Mouse (Mus musculus): Measurements from ENCODE around the gene Il27ra. TPM values are rescaled to one million over a fixed set of nuclear protein-coding genes. Genes with fewer than 3 reads are reported as not detected.

The Il27ra gene
- polyA plus RNA-seq, 1 experiment from 2014 or later, result 1.2 TPM

GRCm38 (mm10) chr8:84069169-84069568 is 26.8 kb upstream of the Il27ra start:
- H3K4me2 ChIP-seq (ENCODE audit: low read length), result no peak overlapping the region
- WGBS, result 30% methylated on average over 1 of the region's 1 CpGs

DNA sequence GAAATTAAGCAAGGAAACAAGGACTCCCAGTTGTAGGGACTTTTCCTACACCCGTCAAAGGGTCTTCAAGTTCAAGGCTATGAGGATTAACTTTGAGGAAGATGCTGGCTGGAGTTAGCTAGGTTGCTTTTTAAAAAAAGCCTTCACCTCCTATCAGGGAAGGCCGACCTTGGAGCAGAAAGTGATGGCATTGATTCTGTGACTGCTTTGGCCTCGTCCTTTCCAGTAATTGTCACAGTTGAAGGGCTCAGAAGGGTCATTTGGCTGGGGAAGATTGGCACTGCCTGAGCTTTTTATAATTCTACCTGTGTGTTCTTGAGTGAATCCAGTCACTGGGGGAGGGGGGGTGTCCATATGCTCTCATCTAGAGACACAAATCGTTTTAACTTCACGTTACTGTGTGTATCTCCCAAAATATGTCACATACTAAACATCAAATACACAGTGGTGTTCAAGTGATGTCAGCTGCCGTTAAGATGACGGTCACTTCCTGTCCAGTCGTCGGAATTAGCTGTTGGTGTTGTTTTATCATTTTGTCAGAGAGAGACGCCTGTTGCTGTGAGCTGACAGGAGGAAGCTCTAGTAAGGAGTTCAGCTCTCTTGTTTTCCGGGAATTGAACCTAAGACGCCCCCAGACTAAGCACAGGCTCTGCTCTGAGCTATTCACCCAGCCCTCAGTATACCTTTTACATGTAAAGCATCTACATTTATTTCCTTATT is 26.1 kb upstream of the Il27ra start:
- WGBS, result 51% methylated on average over 12 of the region's 12 CpGs
- Histone ChIP-seq H3K27ac (ENCODE audit: low read depth) (no peak overlapping the region), H3K27me3 (replicated peaks; ENCODE audit: control insufficient read depth, insufficient read depth, low read length) (no peaks in the 10 kb centered on the region), H3K9me3 (ENCODE audit: control insufficient read depth, low read length) (no peaks in the 10 kb centered on the region), H3K4me2 (ENCODE audit: low read length) (peak overlapping the region; percentile 56), H3K36me3 (ENCODE audit: control insufficient read depth, insufficient read depth, low read length) (no peaks in the 10 kb centered on the region), H3K9ac (ENCODE audit: low read length) (no peak overlapping the region), H3K4me1 (replicated peaks; ENCODE audit: control insufficient read depth, insufficient read depth, low read length) (peaks cover 28% of the 10 kb centered on the region), H3K4me3 (ENCODE audit: low read depth, low read length) (no peak overlapping the region)
- DNase-seq (ENCODE audit: low spot score) (no peak), ATAC-seq (replicated peaks; ENCODE audit: low FRiP score, low TSS enrichment, low read depth) (no peak)

More at GRCm38 (mm10) chr8:84069169-84069568, 26.8 kb upstream of the Il27ra start:
- H3K9ac ChIP-seq (ENCODE audit: low read length), result no peak overlapping the region
- DNase-seq (ENCODE audit: low spot score) (no peak), ATAC-seq (replicated peaks; ENCODE audit: low FRiP score, low TSS enrichment, low read depth) (no peak)
- H3K27me3 ChIP-seq (replicated peaks; ENCODE audit: control insufficient read depth, insufficient read depth, low read length), result no peaks in the 10 kb centered on the region
- no peak overlapping the region for H3K27ac ChIP-seq (ENCODE audit: low read depth)
- no peaks in the 10 kb centered on the region for H3K9me3 ChIP-seq (ENCODE audit: control insufficient read depth, low read length)
- H3K4me3 ChIP-seq (ENCODE audit: low read depth, low read length), result no peak overlapping the region
- H3K36me3 ChIP-seq (ENCODE audit: control insufficient read depth, insufficient read depth, low read length), result 0 out of 2 replicates have a peak, but pooled peaks cover under 1% of the 10 kb centered on the region
- H3K4me1 ChIP-seq (replicated peaks; ENCODE audit: control insufficient read depth, insufficient read depth, low read length), result peaks cover 28% of the 10 kb centered on the region

- Histone ChIP-seq H3K4me2 (ENCODE audit: low read length) (peak overlapping the region; percentile 56), H3K36me3 (ENCODE audit: control insufficient read depth, insufficient read depth, low read length) (no peaks in the 10 kb centered on the region), H3K27me3 (replicated peaks; ENCODE audit: control insufficient read depth, insufficient read depth, low read length) (no peaks in the 10 kb centered on the region), H3K4me1 (replicated peaks; ENCODE audit: control insufficient read depth, insufficient read depth, low read length) (peaks cover 23% of the 10 kb centered on the region), H3K27ac (ENCODE audit: low read depth) (no peak overlapping the region), H3K9ac (ENCODE audit: low read length) (no peak overlapping the region), H3K4me3 (ENCODE audit: low read depth, low read length) (peak overlapping the region; percentile 99), H3K9me3 (ENCODE audit: control insufficient read depth, low read length) (no peaks in the 10 kb centered on the region)
- no peak for DNase-seq (ENCODE audit: low spot score)
- 89% methylated on average over 7 of the region's 7 CpGs for WGBS
- no peak for ATAC-seq (replicated peaks; ENCODE audit: low FRiP score, low TSS enrichment, low read depth)
Measured at GRCm38 (mm10) chr8:84067911-84068310, 25.5 kb upstream of the Il27ra start.

GRCm38 (mm10) chr8:84067047-84067573 is 24.7 kb upstream of the Il27ra start:
- peak; percentile 76 for ATAC-seq (replicated peaks; ENCODE audit: low FRiP score, low TSS enrichment, low read depth)
- peak overlapping the region; percentile 96 for H3K9ac ChIP-seq (ENCODE audit: low read length)
- no peaks in the 10 kb centered on the region for H3K9me3 ChIP-seq (ENCODE audit: control insufficient read depth, low read length)
- peak overlapping the region; percentile 56 for H3K4me2 ChIP-seq (ENCODE audit: low read length)
- H3K27me3 ChIP-seq (replicated peaks; ENCODE audit: control insufficient read depth, insufficient read depth, low read length), result no peaks in the 10 kb centered on the region
- H3K4me3 ChIP-seq (ENCODE audit: low read depth, low read length), result peak overlapping the region; percentile 99
- DNase-seq (ENCODE audit: low spot score), result peak; percentile 99
- H3K27ac ChIP-seq (ENCODE audit: low read depth), result peak overlapping the region; percentile 99
- peaks cover 23% of the 10 kb centered on the region for H3K4me1 ChIP-seq (replicated peaks; ENCODE audit: control insufficient read depth, insufficient read depth, low read length)
- no peaks in the 10 kb centered on the region for H3K36me3 ChIP-seq (ENCODE audit: control insufficient read depth, insufficient read depth, low read length)
- under 1% methylated on average over 56 of the region's 58 CpGs for WGBS

DNA sequence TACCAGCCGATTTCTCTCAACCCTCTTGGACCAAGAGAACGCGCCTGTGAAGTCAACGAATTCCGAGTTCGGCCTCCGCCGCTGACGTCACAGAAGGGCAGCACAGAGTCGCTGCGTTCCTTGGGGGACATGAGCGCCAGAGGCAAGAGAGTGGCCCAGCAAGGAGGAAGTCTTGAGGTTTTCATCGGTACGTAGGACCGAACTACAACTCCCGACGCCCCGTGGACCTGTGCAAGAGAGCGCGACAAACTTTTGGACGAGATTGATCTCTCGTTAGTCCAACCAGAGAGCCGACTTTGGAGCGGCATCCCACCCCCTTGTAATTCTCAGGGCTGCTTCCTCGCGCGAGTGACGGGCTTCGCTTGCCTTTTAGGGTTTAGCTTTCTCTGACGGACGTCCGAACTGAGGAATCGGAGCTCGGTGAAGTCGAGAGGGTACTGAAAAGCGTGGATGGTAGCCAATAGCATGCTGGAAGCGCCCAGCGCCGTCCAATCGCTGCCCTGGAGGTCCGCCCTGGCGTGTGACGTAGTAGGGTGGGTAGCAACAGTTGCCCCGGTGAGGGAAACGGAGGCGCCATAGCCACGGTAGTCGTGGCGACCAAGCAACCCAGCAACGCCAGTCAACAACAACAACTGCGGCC is 24.0 kb upstream of the Il27ra start, which contains the start of gene Rfx1:
Rfx1 (plus strand) TSS at position 544 of the 640 bp plus-strand sequence.
- peak; percentile 98 for ATAC-seq (replicated peaks; ENCODE audit: low FRiP score, low TSS enrichment, low read depth)
- peaks cover 23% of the 10 kb centered on the region for H3K4me1 ChIP-seq (replicated peaks; ENCODE audit: control insufficient read depth, insufficient read depth, low read length)
- peak within 1 kb of the TSS; percentile 99 for H3K27ac ChIP-seq (ENCODE audit: low read depth)
- peak; percentile 97 for DNase-seq (ENCODE audit: low spot score)
- H3K4me3 ChIP-seq (ENCODE audit: low read depth, low read length), result peak within 1 kb of the TSS; percentile 99
- no peaks in the 10 kb centered on the region for H3K9me3 ChIP-seq (ENCODE audit: control insufficient read depth, low read length)
- WGBS, result under 1% methylated on average over 51 of the region's 51 CpGs
- peak within 1 kb of the TSS; percentile 96 for H3K9ac ChIP-seq (ENCODE audit: low read length)
- H3K27me3 ChIP-seq (replicated peaks; ENCODE audit: control insufficient read depth, insufficient read depth, low read length), result no peaks in the 10 kb centered on the region
- H3K4me2 ChIP-seq (ENCODE audit: low read length), result peak within 1 kb of the TSS; percentile 81
- no peaks in the 10 kb centered on the region for H3K36me3 ChIP-seq (ENCODE audit: control insufficient read depth, insufficient read depth, low read length)

GRCm38 (mm10) chr8:84065457-84066072 is 23.2 kb upstream of the Il27ra start:
- peak overlapping the region; percentile 90 for H3K27ac ChIP-seq (ENCODE audit: low read depth)
- no peak for DNase-seq (ENCODE audit: low spot score)
- no peaks in the 10 kb centered on the region for H3K27me3 ChIP-seq (replicated peaks; ENCODE audit: control insufficient read depth, insufficient read depth, low read length)
- H3K4me3 ChIP-seq (ENCODE audit: low read depth, low read length), result peak overlapping the region; percentile 66
- 27% methylated on average over 5 of the region's 5 CpGs for WGBS
- ATAC-seq (replicated peaks; ENCODE audit: low FRiP score, low TSS enrichment, low read depth), result no peak
- no peaks in the 10 kb centered on the region for H3K36me3 ChIP-seq (ENCODE audit: control insufficient read depth, insufficient read depth, low read length)
- peak overlapping the region; percentile 70 for H3K9ac ChIP-seq (ENCODE audit: low read length)
- H3K4me2 ChIP-seq (ENCODE audit: low read length), result peak overlapping the region; percentile 81
- peaks cover 23% of the 10 kb centered on the region for H3K4me1 ChIP-seq (replicated peaks; ENCODE audit: control insufficient read depth, insufficient read depth, low read length)
- H3K9me3 ChIP-seq (ENCODE audit: control insufficient read depth, low read length), result no peaks in the 10 kb centered on the region

DNA sequence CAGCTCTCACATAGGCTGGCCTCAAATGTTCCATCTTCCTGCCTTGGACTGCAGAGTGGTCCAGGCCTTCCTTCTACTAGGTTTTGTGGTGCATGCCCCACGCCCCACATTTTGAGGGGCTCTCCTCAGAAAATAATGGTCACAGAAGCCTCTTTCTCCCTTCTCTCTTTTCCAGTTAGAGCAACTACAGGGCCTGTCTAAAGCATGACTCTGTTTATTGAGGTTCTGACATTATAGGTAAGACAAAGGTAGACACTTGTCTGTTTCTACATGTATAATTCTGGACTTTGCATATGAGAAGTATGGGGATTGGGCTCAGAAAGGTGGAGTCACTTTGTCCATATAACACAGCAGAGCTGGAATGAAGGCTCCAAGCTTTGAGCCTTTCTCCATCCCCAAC is 22.6 kb upstream of the Il27ra start, which contains the start of gene Gm10643:
Gm10643 (minus strand) TSS at position 101 of the 400 bp plus-strand sequence.
- Histone ChIP-seq H3K27ac (ENCODE audit: low read depth) (peak within 1 kb of the TSS; percentile 90), H3K9ac (ENCODE audit: low read length) (peak within 1 kb of the TSS; percentile 70), H3K4me3 (ENCODE audit: low read depth, low read length) (peak within 1 kb of the TSS; percentile 66), H3K9me3 (ENCODE audit: control insufficient read depth, low read length) (no peaks in the 10 kb centered on the region), H3K36me3 (ENCODE audit: control insufficient read depth, insufficient read depth, low read length) (no peaks in the 10 kb centered on the region), H3K4me1 (replicated peaks; ENCODE audit: control insufficient read depth, insufficient read depth, low read length) (peaks cover 23% of the 10 kb centered on the region), H3K27me3 (replicated peaks; ENCODE audit: control insufficient read depth, insufficient read depth, low read length) (no peaks in the 10 kb centered on the region), H3K4me2 (ENCODE audit: low read length) (peak within 1 kb of the TSS; percentile 81)
- 96% methylated on average over 1 of the region's 1 CpGs for WGBS
- DNase-seq (ENCODE audit: low spot score) (no peak), ATAC-seq (replicated peaks; ENCODE audit: low FRiP score, low TSS enrichment, low read depth) (no peak)

- H3K9ac ChIP-seq (ENCODE audit: low read length), result no peak overlapping the region
- no peak overlapping the region for H3K4me3 ChIP-seq (ENCODE audit: low read depth, low read length)
- no peaks in the 10 kb centered on the region for H3K36me3 ChIP-seq (ENCODE audit: control insufficient read depth, insufficient read depth, low read length)
- no peaks in the 10 kb centered on the region for H3K9me3 ChIP-seq (ENCODE audit: control insufficient read depth, low read length)
- H3K27me3 ChIP-seq (replicated peaks; ENCODE audit: control insufficient read depth, insufficient read depth, low read length), result no peaks in the 10 kb centered on the region
- 69% methylated on average over 8 of the region's 8 CpGs for WGBS
- ATAC-seq (replicated peaks; ENCODE audit: low FRiP score, low TSS enrichment, low read depth), result no peak
- DNase-seq (ENCODE audit: low spot score), result no peak
- no peak overlapping the region for H3K4me2 ChIP-seq (ENCODE audit: low read length)
- peaks cover 18% of the 10 kb centered on the region for H3K4me1 ChIP-seq (replicated peaks; ENCODE audit: control insufficient read depth, insufficient read depth, low read length)
- no peak overlapping the region for H3K27ac ChIP-seq (ENCODE audit: low read depth)
Measured at GRCm38 (mm10) chr8:84063861-84064610, 21.6 kb upstream of the Il27ra start.

All from intestine, embryonic 14.5 days (tissue).